Mouse (Mus musculus) monocyte, adult 2 months (primary cell): ENCODE data around the gene CN725425.

Source experiments
- DNase-seq, 2 experiments: peaks; one replicate each; pipeline ENCODE4 v3.0.0; 2022; ENCODE audit warnings: low spot score in 2 of 2, low read depth in 1 of 2

The CN725425 gene

GRCm38 (mm10) chr15:91199256-91199905 lies at the start of gene CN725425:
Gene CN725425, plus strand, starts transcription at chr15:91199494.
- no peak for DNase-seq

- DNase-seq, result no peak
Measured at GRCm38 (mm10) chr15:91152592-91152991, 46.7 kb upstream of the CN725425 start.

GRCm38 (mm10) chr15:91153311-91153710 lies 46.0 kb upstream of the CN725425 start:
- no peak for DNase-seq

GRCm38 (mm10) chr15:91161153-91161552 lies 38.1 kb upstream of the CN725425 start:
- no peak for DNase-seq

- no peak for DNase-seq
Measured at GRCm38 (mm10) chr15:91163454-91163853, 35.8 kb upstream of the CN725425 start.

- no peak for DNase-seq
Measured at GRCm38 (mm10) chr15:91165021-91165420, 34.3 kb upstream of the CN725425 start.

- no peak for DNase-seq
Measured at GRCm38 (mm10) chr15:91167850-91168562, 31.3 kb upstream of the CN725425 start.

GRCm38 (mm10) chr15:91170602-91171328 lies 28.5 kb upstream of the CN725425 start:
- DNase-seq, result no peak

- no peak for DNase-seq
Measured at GRCm38 (mm10) chr15:91171332-91171731, 28.0 kb upstream of the CN725425 start.

GRCm38 (mm10) chr15:91172193-91172592 lies 27.1 kb upstream of the CN725425 start:
- no peak for DNase-seq

- no peak for DNase-seq
Measured at GRCm38 (mm10) chr15:91178656-91179314, 20.5 kb upstream of the CN725425 start.

- DNase-seq, result no peak
Measured at GRCm38 (mm10) chr15:91179911-91180622, 19.2 kb upstream of the CN725425 start.

- no peak for DNase-seq
Measured at GRCm38 (mm10) chr15:91186358-91186757, 12.9 kb upstream of the CN725425 start.

- DNase-seq, result no peak
Measured at GRCm38 (mm10) chr15:91190026-91190425, 9.3 kb upstream of the CN725425 start.

- DNase-seq, result no peak
Measured at GRCm38 (mm10) chr15:91190519-91191207, 8.6 kb upstream of the CN725425 start.

GRCm38 (mm10) chr15:91191412-91192222 lies 7.7 kb upstream of the CN725425 start, which contains the start of gene Abcd2:
Gene Abcd2, minus strand, starts transcription at chr15:91191799.
- peak; percentile 26 to 31 for DNase-seq

GRCm38 (mm10) chr15:91192223-91192598 lies 7.1 kb upstream of the CN725425 start:
- DNase-seq, result no peak

- no peak for DNase-seq
Measured at GRCm38 (mm10) chr15:91200833-91201232, 1.5 kb downstream of the CN725425 start.

GRCm38 (mm10) chr15:91202486-91202885 lies 3.2 kb downstream of the CN725425 start:
- DNase-seq, result no peak
